Mouse (Mus musculus): ENCODE data around the gene Olfr13. TPM values are rescaled to one million over a fixed set of nuclear protein-coding genes. Genes with fewer than 3 reads are reported as not detected.
"Not testable (repeated sequence)": the region's sequence is repeated elsewhere in the genome, so short reads cannot be mapped to it uniquely, and the experiment has no call there.

Gene Olfr13
- not detected in 2 replicates for polyA plus RNA-seq (2015; fragmentation: Nextera tagmentation; extraction: Ambion mirVana)

- H3K4me1 ChIP-seq = no peaks in the 10 kb centered on the region
- no peak within 1 kb of the TSS for H3K27ac ChIP-seq
- 77% methylated on average over 4 of the region's 4 CpGs for WGBS
- no peaks in the 10 kb centered on the region for H3K36me3 ChIP-seq (replicated peaks)
- H3K4me2 ChIP-seq = no peak within 1 kb of the TSS
- H3K4me3 ChIP-seq = no peak within 1 kb of the TSS
- no peaks in the 10 kb centered on the region for H3K27me3 ChIP-seq (replicated peaks)
- no peak within 1 kb of the TSS for H3K9ac ChIP-seq
- H3K9me3 ChIP-seq = no peaks in the 10 kb centered on the region
- ATAC-seq (replicated peaks) = no peak
Observed at GRCm38 (mm10) chr6:43171840-43172239, at the start of gene Olfr13. Gene Olfr13, plus strand, starts transcription at chr6:43172140.

- not testable (repeated sequence) for H3K4me1 ChIP-seq
Observed at GRCm38 (mm10) chr6:43146267-43146666, 25.7 kb upstream of the Olfr13 start, which contains the start of gene Olfr237-ps1. Gene Olfr237-ps1, plus strand, starts transcription at chr6:43146567.

GRCm38 (mm10) chr6:43159502-43159901, 12.4 kb upstream of the Olfr13 start:
- Histone ChIP-seq H3K4me3 (no peak overlapping the region), H3K4me1 (no peaks in the 10 kb centered on the region), H3K9ac (no peak overlapping the region), H3K27ac (no peak overlapping the region), H3K36me3 (replicated peaks) (no peaks in the 10 kb centered on the region), H3K27me3 (replicated peaks) (no peaks in the 10 kb centered on the region), H3K9me3 (no peaks in the 10 kb centered on the region), H3K4me2 (no peak overlapping the region)
- WGBS = 67% methylated on average over 1 of the region's 1 CpGs
- ATAC-seq (replicated peaks) = no peak

More at GRCm38 (mm10) chr6:43146267-43146666, 25.7 kb upstream of the Olfr13 start, which contains the start of gene Olfr237-ps1:
- not testable (repeated sequence) for H3K9ac ChIP-seq; H3K4me2 ChIP-seq; H3K27me3 ChIP-seq (replicated peaks); H3K9me3 ChIP-seq; H3K36me3 ChIP-seq (replicated peaks); H3K27ac ChIP-seq; H3K4me3 ChIP-seq; ATAC-seq (replicated peaks)
- WGBS = 88% methylated on average over 2 of the region's 2 CpGs

GRCm38 (mm10) chr6:43162982-43163381, 9.0 kb upstream of the Olfr13 start, which contains the start of gene Olfr437:
Gene Olfr437, plus strand, starts transcription at chr6:43163282.
- no peak within 1 kb of the TSS for H3K27ac ChIP-seq
- no peak within 1 kb of the TSS for H3K4me2 ChIP-seq
- H3K9ac ChIP-seq = no peak within 1 kb of the TSS
- WGBS = 72% methylated on average over 3 of the region's 3 CpGs
- no peaks in the 10 kb centered on the region for H3K36me3 ChIP-seq (replicated peaks)
- H3K4me1 ChIP-seq = no peaks in the 10 kb centered on the region
- H3K27me3 ChIP-seq (replicated peaks) = no peaks in the 10 kb centered on the region
- no peak within 1 kb of the TSS for H3K4me3 ChIP-seq
- no peaks in the 10 kb centered on the region for H3K9me3 ChIP-seq
- ATAC-seq (replicated peaks) = no peak

- H3K4me1 ChIP-seq = no peaks in the 10 kb centered on the region
- H3K27me3 ChIP-seq (replicated peaks) = no peaks in the 10 kb centered on the region
- ATAC-seq (replicated peaks) = no peak
- no peak overlapping the region for H3K4me3 ChIP-seq
- H3K36me3 ChIP-seq (replicated peaks) = no peaks in the 10 kb centered on the region
- no peak overlapping the region for H3K27ac ChIP-seq
- H3K9ac ChIP-seq = no peak overlapping the region
- no peak overlapping the region for H3K4me2 ChIP-seq
- no peaks in the 10 kb centered on the region for H3K9me3 ChIP-seq
- WGBS = 93% methylated on average over 4 of the region's 4 CpGs
Observed at GRCm38 (mm10) chr6:43167246-43167645, 4.7 kb upstream of the Olfr13 start.

GRCm38 (mm10) chr6:43178129-43178528, 6.2 kb downstream of the Olfr13 start:
- H3K4me1 ChIP-seq = peaks cover 11% of the 10 kb centered on the region
- no peaks in the 10 kb centered on the region for H3K27me3 ChIP-seq (replicated peaks)
- no peaks in the 10 kb centered on the region for H3K9me3 ChIP-seq
- H3K9ac ChIP-seq = no peak overlapping the region
- ATAC-seq (replicated peaks) = peak; percentile 51
- H3K36me3 ChIP-seq (replicated peaks) = no peaks in the 10 kb centered on the region
- WGBS = 87% methylated on average over 1 of the region's 1 CpGs
- H3K27ac ChIP-seq = peak overlapping the region; percentile 48
- H3K4me2 ChIP-seq = no peak overlapping the region
- no peak overlapping the region for H3K4me3 ChIP-seq

GRCm38 (mm10) chr6:43178584-43179501, 6.9 kb downstream of the Olfr13 start:
- Histone ChIP-seq H3K9me3 (no peaks in the 10 kb centered on the region), H3K36me3 (replicated peaks) (no peaks in the 10 kb centered on the region), H3K9ac (no peak overlapping the region), H3K27ac (peak overlapping the region; percentile 48), H3K4me3 (no peak overlapping the region), H3K4me1 (peaks cover 11% of the 10 kb centered on the region), H3K4me2 (no peak overlapping the region), H3K27me3 (replicated peaks) (no peaks in the 10 kb centered on the region)
- 45% methylated on average over 6 of the region's 6 CpGs for WGBS
- ATAC-seq (replicated peaks) = peak; percentile 94

GRCm38 (mm10) chr6:43190986-43191385, 19.0 kb downstream of the Olfr13 start:
- no peaks in the 10 kb centered on the region for H3K36me3 ChIP-seq (replicated peaks)
- no peaks in the 10 kb centered on the region for H3K9me3 ChIP-seq
- H3K4me3 ChIP-seq = no peak overlapping the region
- no peak overlapping the region for H3K27ac ChIP-seq
- no peaks in the 10 kb centered on the region for H3K27me3 ChIP-seq (replicated peaks)
- H3K9ac ChIP-seq = no peak overlapping the region
- no peak for ATAC-seq (replicated peaks)
- H3K4me1 ChIP-seq = no peaks in the 10 kb centered on the region
- WGBS = 91% methylated on average over 3 of the region's 3 CpGs
- no peak overlapping the region for H3K4me2 ChIP-seq

- ATAC-seq (replicated peaks) = no peak
- no peak within 1 kb of the TSS for H3K27ac ChIP-seq
- H3K27me3 ChIP-seq (replicated peaks) = no peaks in the 10 kb centered on the region
- H3K9ac ChIP-seq = no peak within 1 kb of the TSS
- H3K4me2 ChIP-seq = no peak within 1 kb of the TSS
- H3K36me3 ChIP-seq (replicated peaks) = no peaks in the 10 kb centered on the region
- no peaks in the 10 kb centered on the region for H3K4me1 ChIP-seq
- H3K9me3 ChIP-seq = no peaks in the 10 kb centered on the region
- H3K4me3 ChIP-seq = no peak within 1 kb of the TSS
Observed at GRCm38 (mm10) chr6:43196781-43197180, 24.8 kb downstream of the Olfr13 start, which contains the start of gene Olfr435. Gene Olfr435, plus strand, starts transcription at chr6:43197146.

- H3K36me3 ChIP-seq (replicated peaks) = no peaks in the 10 kb centered on the region
Observed at GRCm38 (mm10) chr6:43198094-43198493, 26.2 kb downstream of the Olfr13 start.

GRCm38 (mm10) chr6:43202786-43203185, 30.8 kb downstream of the Olfr13 start:
- Histone ChIP-seq H3K4me3 (no peak overlapping the region), H3K27me3 (replicated peaks) (no peaks in the 10 kb centered on the region), H3K9me3 (no peaks in the 10 kb centered on the region), H3K4me1 (no peaks in the 10 kb centered on the region), H3K4me2 (no peak overlapping the region), H3K27ac (no peak overlapping the region), H3K9ac (no peak overlapping the region), H3K36me3 (replicated peaks) (no peaks in the 10 kb centered on the region)
- no peak for ATAC-seq (replicated peaks)

More at GRCm38 (mm10) chr6:43198094-43198493, 26.2 kb downstream of the Olfr13 start:
- Histone ChIP-seq H3K27ac (no peak overlapping the region), H3K4me1 (no peaks in the 10 kb centered on the region), H3K4me3 (no peak overlapping the region), H3K4me2 (no peak overlapping the region), H3K9ac (no peak overlapping the region), H3K27me3 (replicated peaks) (no peaks in the 10 kb centered on the region), H3K9me3 (no peaks in the 10 kb centered on the region)
- 85% methylated on average over 3 of the region's 3 CpGs for WGBS
- ATAC-seq (replicated peaks) = no peak

- no peaks in the 10 kb centered on the region for H3K9me3 ChIP-seq
- no peak for ATAC-seq (replicated peaks)
- H3K4me3 ChIP-seq = no peak overlapping the region
- H3K4me2 ChIP-seq = no peak overlapping the region
- H3K36me3 ChIP-seq (replicated peaks) = no peaks in the 10 kb centered on the region
- 39% methylated on average over 2 of the region's 2 CpGs for WGBS
- no peak overlapping the region for H3K27ac ChIP-seq
- no peak overlapping the region for H3K9ac ChIP-seq
- H3K27me3 ChIP-seq (replicated peaks) = no peaks in the 10 kb centered on the region
- H3K4me1 ChIP-seq = no peaks in the 10 kb centered on the region
Observed at GRCm38 (mm10) chr6:43205355-43205754, 33.4 kb downstream of the Olfr13 start.

GRCm38 (mm10) chr6:43212873-43213272, 40.9 kb downstream of the Olfr13 start, which contains the start of gene Olfr434:
Gene Olfr434, plus strand, starts transcription at chr6:43213021.
- H3K9ac ChIP-seq; ATAC-seq (replicated peaks); H3K4me1 ChIP-seq; H3K9me3 ChIP-seq; H3K36me3 ChIP-seq (replicated peaks); H3K4me3 ChIP-seq; H3K27ac ChIP-seq; H3K27me3 ChIP-seq (replicated peaks); H3K4me2 ChIP-seq: not testable (repeated sequence)

All from midbrain, embryonic 15.5 days (tissue).